Mouse (Mus musculus) naive thymus-derived CD4-positive, alpha-beta T cell, adult 5 months (primary cell): ENCODE measurements around the gene Olfr775. TPM values are rescaled to one million over a fixed set of nuclear protein-coding genes. Genes with fewer than 3 reads are reported as not detected.

Experiments
- polyA plus RNA-seq: library from polyadenylated mRNA; unstranded; fragments of 100-300 nt; shearing (Covaris generic); gene quantifications from one replicate; pipeline ENCODE4 v1.2.1, GENCODE M21; 2017

Gene Olfr775
- not detected for polyA plus RNA-seq

DNA sequence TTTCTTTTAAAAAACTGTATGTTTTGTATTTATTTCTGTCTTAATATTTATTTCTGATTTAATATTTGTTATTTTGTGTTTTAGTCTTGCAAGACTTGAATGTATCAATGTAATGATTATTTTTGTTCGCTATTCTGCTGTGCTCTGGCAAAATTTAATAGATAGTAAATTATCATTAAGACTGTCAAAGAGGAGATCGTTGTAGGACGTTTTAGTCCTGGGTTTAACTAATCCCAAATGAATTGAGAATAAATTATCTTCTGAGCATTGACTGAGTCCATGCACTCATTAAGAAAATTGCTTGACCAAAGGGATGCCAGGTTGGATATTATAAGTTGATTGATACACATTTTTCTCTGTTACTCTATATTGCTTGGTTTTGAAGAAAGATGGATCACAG, at the start of gene Olfr775:
Gene Olfr775, plus strand, starts transcription at position 301 of the 400 bp plus-strand sequence.

DNA sequence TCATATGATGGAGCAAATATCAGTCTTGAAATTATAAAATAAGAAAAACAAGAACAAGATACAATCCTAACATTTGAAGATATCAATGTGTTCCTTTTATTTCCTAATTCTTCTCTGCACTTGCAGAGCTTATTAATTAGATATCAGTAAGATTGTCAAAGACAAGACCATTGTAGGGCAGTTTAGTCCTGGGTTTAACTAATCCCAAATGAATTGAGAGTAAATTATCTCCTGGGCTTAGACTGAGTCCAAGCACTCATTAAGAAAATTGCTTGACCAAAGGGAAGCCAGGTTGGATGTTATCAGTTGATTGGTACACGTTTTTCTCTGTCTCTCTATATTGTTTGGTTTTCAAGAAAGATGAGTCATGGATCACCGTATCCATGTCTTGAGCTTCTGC, 12.3 kb upstream of the Olfr775 start, which contains the start of gene Olfr774:
Gene Olfr774, plus strand, starts transcription at position 301 of the 400 bp plus-strand sequence.

DNA sequence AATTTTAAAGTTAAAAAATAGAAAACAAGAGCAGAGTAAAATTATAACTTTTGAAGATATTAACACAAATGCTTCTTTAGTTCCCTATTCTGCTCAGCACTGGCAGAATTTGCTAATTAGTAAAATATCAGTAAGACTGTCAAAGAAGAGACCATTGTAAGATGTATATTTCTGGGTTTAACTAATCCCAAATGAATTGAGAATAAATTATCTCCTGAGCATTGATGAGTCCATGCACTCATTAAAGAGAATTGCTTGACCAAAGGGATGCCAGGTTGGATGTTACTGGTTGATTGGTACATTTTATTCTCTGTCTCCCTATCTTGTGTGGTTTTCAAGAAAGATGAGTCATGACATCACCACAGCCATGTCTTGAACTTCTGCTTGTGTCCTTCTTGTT, 10.6 kb downstream of the Olfr775 start, which contains the start of gene Olfr776:
Gene Olfr776, plus strand, starts transcription at position 301 of the 400 bp plus-strand sequence.

DNA sequence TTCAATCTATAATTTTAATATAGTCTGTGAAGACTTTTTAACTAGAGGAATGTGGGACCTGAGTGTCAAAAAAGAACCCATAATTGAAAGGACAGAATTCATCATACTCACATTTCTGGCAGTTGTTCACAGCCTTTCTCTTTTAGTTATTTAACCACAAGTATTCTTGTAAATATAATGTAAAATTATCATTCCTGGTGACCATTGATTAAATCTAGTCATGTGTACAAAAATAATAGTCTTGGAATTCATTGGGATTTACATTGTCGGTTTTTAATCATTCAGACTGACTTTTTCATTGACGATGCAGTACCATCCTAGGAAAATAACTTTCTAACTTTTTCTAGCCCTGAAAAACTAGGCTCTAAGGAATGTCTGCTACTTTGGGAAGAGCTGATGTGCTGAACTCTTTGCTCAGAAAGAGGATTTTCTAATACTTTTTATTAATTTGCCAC, 22.9 kb downstream of the Olfr775 start, which contains the start of gene Olfr777:
Gene Olfr777, minus strand, starts transcription at position 405 of the 455 bp plus-strand sequence.

Other genes with a start within 250 kb of the Olfr775 start
- not detected for gene Olfr763, start 237.6 kb upstream of the Olfr775 start, polyA plus RNA-seq
- not detected for gene Olfr764-ps1, start 208.5 kb upstream of the Olfr775 start, polyA plus RNA-seq
- gene Olfr765, start 198.4 kb upstream of the Olfr775 start, polyA plus RNA-seq: not detected
- gene Olfr766-ps1, start 179.4 kb upstream of the Olfr775 start, polyA plus RNA-seq: not detected
- not detected for gene Olfr767, start 165.5 kb upstream of the Olfr775 start, polyA plus RNA-seq
- gene Olfr768, start 149.0 kb upstream of the Olfr775 start, polyA plus RNA-seq: not detected
- not detected for gene Olfr769, start 130.6 kb upstream of the Olfr775 start, polyA plus RNA-seq
- not detected for gene Olfr770, start 109.4 kb upstream of the Olfr775 start, polyA plus RNA-seq
- gene Olfr771, start 83.7 kb upstream of the Olfr775 start, polyA plus RNA-seq: not detected
- not detected for gene Olfr772, start 70.5 kb upstream of the Olfr775 start, polyA plus RNA-seq
- gene Olfr773, start 61.0 kb upstream of the Olfr775 start, polyA plus RNA-seq: not detected
- gene Olfr774, start 12.2 kb upstream of the Olfr775 start, polyA plus RNA-seq: not detected
- not detected for gene Olfr776, start 10.7 kb downstream of the Olfr775 start, polyA plus RNA-seq
- gene Olfr777, start 23.1 kb downstream of the Olfr775 start, polyA plus RNA-seq: not detected
- gene Olfr780, start 69.7 kb downstream of the Olfr775 start, polyA plus RNA-seq: not detected
- gene Olfr781, start 80.4 kb downstream of the Olfr775 start, polyA plus RNA-seq: not detected
- not detected for gene Olfr782, start 100.4 kb downstream of the Olfr775 start, polyA plus RNA-seq
- gene Olfr784, start 135.7 kb downstream of the Olfr775 start, polyA plus RNA-seq: not detected
- not detected for gene Olfr785, start 157.0 kb downstream of the Olfr775 start, polyA plus RNA-seq
- not detected for gene Olfr786, start 178.9 kb downstream of the Olfr775 start, polyA plus RNA-seq
- 0.34 TPM for gene Olfr787, start 213.4 kb downstream of the Olfr775 start, polyA plus RNA-seq
- gene Olfr788, start 222.6 kb downstream of the Olfr775 start, polyA plus RNA-seq: not detected
- not detected for gene Olfr789, start 236.3 kb downstream of the Olfr775 start, polyA plus RNA-seq